8 mouse cellular contexts compared by ENCODE assay signal in the genomic region with DNA sequence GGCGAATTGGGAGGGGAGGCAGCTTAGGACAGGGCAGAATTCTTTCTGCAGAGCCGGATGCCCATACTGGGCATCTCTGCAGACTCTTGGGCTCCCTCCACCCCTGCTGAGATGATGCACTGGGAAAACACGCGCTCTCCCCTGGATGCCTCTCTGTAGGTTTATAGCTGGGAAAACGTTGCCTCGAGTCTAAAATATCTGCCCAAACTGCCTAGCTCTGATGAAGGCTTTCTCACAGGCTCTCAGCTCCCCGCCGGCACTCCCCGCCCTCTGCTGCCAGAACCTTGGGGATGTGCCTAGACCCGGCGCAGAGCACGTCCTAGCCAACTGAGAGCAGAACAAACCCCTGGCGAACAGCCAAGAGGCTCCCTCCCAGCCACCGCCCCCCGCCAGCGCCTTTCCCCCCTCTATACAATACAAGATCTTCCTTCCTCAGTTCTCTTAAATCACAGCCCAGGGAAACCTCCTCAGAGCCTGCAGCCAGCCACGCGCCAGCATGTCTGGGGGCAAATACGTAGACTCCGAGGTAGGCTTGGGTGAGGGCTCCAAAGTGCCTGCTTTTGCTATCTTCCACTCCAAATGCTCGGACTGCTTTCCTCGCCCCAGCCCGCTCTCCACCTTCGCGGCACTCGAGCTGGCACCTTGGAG. TPM values are rescaled to one million over a fixed set of nuclear protein-coding genes. Genes with fewer than 3 reads are reported as not detected.
DNase-seq lines count a peak whose midpoint lies in the region; ATAC-seq lines count a peak whose summit lies in the region.
"Had no signal": no experiment of that assay in that cellular context is flagged by ENCODE, and none has a peak within 500 bp of the region (broad histone marks: within the 10 kb centered on the region; RNA-seq: fewer than 3 reads in every experiment).

TSS of gene Cav1 (plus strand) at position 382 of the 648 bp plus-strand sequence.

- H3K4me1 ChIP-seq in embryonic facial prominence, embryonic 11.5 days (ENCODE audit: control insufficient read depth, insufficient read depth, low read length), result no peaks in the 10 kb centered on the region

- intact Hi-C loops in left cerebral cortex, postnatal 36 days (cut with DNase I), result loop anchor here (5.0 kb wide), 2 partner anchors 51 to 199 kb away; no protein-coding TSS in a partner anchor

- H3K4me2 ChIP-seq in embryonic facial prominence, embryonic 11.5 days (ENCODE audit: low read depth, low read length), result peak within 1 kb of the TSS; percentile 68

- H3K9me3 ChIP-seq in embryonic facial prominence, embryonic 11.5 days (replicated peaks; ENCODE audit: control insufficient read depth, low read length), result no peaks in the 10 kb centered on the region

- H3K4me3 ChIP-seq in embryonic facial prominence, embryonic 11.5 days (ENCODE audit: low read depth, low read length), result peak within 1 kb of the TSS; percentile 36

- no peaks in the 10 kb centered on the region for H3K36me3 ChIP-seq in embryonic facial prominence, embryonic 11.5 days (replicated peaks; ENCODE audit: control insufficient read depth, insufficient read depth, low read depth, low read length)

- peak within 1 kb of the TSS; percentile 10 for H3K9ac ChIP-seq in embryonic facial prominence, embryonic 11.5 days (replicated peaks; ENCODE audit: low read length)

- DNase-seq in adrenal gland, postnatal 36 days, result peak; percentile 73 to 82
- peak; percentile 64 for DNase-seq in embryonic facial prominence, embryonic 11.5 days (ENCODE audit: low spot score)
- peak; percentile 99 for DNase-seq in heart, adult 11 months
- peak; percentile 73 for DNase-seq in kidney, adult 18-20 months
- DNase-seq in left cerebral cortex, postnatal 36 days (ENCODE audit: low spot score in 2 of 2), result peak; percentile 71 to 79
- peak; percentile 71 for DNase-seq in skeletal muscle tissue, adult 2 months (ENCODE audit: low read depth, low spot score)

- under 1% methylated on average over 26 of the region's 26 CpGs for WGBS in embryonic facial prominence, embryonic 11.5 days

- peaks cover 11% of the 10 kb centered on the region for H3K27me3 ChIP-seq in embryonic facial prominence, embryonic 11.5 days (ENCODE audit: control insufficient read depth, insufficient read depth, low read length)

- no peak within 1 kb of the TSS for H3K27ac ChIP-seq in embryonic facial prominence, embryonic 11.5 days (replicated peaks; ENCODE audit: low read depth, low read length)

- ATAC-seq in embryonic facial prominence, embryonic 11.5 days (replicated peaks; ENCODE audit: insufficient number of reproducible peaks, low FRiP score, low TSS enrichment, low read depth), result peak; percentile 46
- ATAC-seq in megakaryocyte-erythroid progenitor cell, adult 5-6 weeks (replicated peaks; ENCODE audit: low FRiP score, low TSS enrichment, poor library complexity, severe bottlenecking), result peak; percentile 55

RNA-seq across cellular contexts. Expression of gene Cav1, which starts in this region (rescaled TPM):
- 100 to 1,000 TPM; 109 to 190 TPM for total RNA-seq in adrenal gland, postnatal 36 days (2021)
- 15.3 and 16.9 TPM in 2 replicates for polyA plus RNA-seq in embryonic facial prominence, embryonic 11.5 days (2014; fragmentation: Nextera tagmentation; extraction: Ambion mirVana)
- total RNA-seq in left cerebral cortex, postnatal 36 days (2021), result 10 to 100 TPM; 15.5 to 20.0 TPM
- not detected in 2 replicates for total RNA-seq in megakaryocyte-erythroid progenitor cell, adult 5-6 weeks (2014; fragmentation: Nextera tagmentation)
- not detected in 2 replicates for total RNA-seq in megakaryocyte-erythroid progenitor cell, adult 5-6 weeks (2017)
- total RNA-seq: neutrophil, adult 5-6 weeks had no signal

Comparison
In these comparisons a context has a peak if more than half of its experiments do, and no peak if none do; other contexts are left out.
1. RNA of gene Cav1 (total RNA-seq): 109 to 190 TPM in adrenal gland, postnatal 36 days and 15.5 to 20.0 TPM in left cerebral cortex, postnatal 36 days; not detected in megakaryocyte-erythroid progenitor cell, adult 5-6 weeks; every median in the first group is over 10 times any median in the second.
2. RNA of gene Cav1 (total RNA-seq): 109 to 190 TPM in adrenal gland, postnatal 36 days; 15.5 to 20.0 TPM in left cerebral cortex, postnatal 36 days; every median in the first group is over 4 times any median in the second.
3. Peak in ATAC-seq in megakaryocyte-erythroid progenitor cell, adult 5-6 weeks; RNA of the gene not detected or under 1 TPM.
4. Peak in every context shown above with its lines, with median percentiles within 50 percentile points of each other: DNase-seq.